Mouse (Mus musculus): ENCODE measurements at regions not wholly inside any gene's neighbourhood (a gene's known extent, or its start where the extent isn't known, plus 50 kb on each side); places are given as distances from the start of the nearest gene placed in this dataset.

DNA sequence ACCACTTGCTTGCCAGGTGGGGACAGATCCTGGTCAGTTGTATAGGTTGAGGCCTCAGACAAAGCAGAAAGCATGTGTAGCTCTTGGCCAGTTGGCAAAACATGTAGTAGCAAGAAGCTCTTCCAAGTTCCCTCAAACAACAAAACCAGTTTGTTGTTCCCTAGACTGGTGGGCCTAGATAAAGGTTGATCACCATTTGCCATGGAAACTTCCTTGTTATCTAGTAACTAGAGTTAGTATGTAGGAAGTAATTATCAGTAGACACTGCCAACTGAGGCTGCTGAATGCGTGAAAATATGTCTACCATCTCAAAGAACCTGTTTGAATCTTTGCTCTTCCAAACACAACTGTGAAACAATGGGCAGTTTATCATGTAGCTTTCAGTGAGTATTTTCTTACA lies 1098.7 kb downstream of the Pcdh18 start:
- no peak for TF ChIP-seq GATA4 (IDR thresholded peaks at IDR 0.05; ENCODE audit: insufficient replicate concordance, low read length)

DNA sequence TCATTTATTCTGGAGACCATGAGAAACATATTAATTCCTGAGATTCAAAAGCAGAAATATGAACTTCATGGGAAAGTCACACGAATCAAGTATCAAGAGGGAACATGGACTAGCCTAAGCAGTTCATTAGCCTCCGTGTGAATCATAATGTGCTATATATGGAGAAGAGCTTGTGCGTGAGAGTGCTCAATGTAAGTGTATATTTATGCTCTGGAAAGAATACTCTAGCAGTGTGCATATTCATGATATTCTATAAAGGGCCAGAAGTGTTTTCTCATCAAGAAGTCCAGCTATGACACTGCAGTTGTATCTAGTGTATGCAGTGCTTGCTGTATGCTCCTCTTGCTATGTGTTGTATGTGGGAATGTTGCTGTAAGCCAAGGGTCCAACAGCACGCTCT lies 1102.0 kb downstream of the Pcdh18 start:
- no peak for TF ChIP-seq GATA4 (IDR thresholded peaks at IDR 0.05; ENCODE audit: insufficient replicate concordance, low read length)

DNA sequence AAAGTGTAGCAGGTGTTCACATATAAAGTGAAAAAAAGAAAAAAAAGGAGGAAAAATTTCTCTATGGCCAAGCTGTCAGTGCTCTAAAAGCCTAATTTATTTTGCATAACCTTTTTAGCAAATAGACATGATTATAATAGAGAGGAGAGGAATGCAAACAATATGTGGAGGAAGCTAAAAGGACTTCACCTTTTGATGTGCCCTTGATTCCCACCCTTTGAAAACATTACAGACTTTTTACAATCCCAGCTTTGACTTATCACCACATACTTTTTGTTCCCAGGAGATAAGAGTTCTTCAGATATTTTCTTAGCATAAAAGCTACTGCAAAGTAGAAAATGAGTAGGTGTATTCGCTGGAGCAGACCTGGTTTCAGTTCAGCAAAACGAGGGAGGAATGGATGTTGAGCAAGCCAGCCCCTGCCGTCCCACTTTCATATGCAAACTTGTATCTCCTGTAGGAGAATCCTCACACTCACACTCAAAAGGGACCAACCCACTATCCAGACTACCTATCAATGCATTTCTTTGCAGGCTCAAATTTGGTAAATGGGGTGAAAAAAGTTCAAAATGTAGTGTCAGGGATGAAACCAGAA lies 1125.1 kb downstream of the Pcdh18 start:
- no peak for TF ChIP-seq GATA4 (IDR thresholded peaks at IDR 0.05; ENCODE audit: insufficient replicate concordance, low read length)

DNA sequence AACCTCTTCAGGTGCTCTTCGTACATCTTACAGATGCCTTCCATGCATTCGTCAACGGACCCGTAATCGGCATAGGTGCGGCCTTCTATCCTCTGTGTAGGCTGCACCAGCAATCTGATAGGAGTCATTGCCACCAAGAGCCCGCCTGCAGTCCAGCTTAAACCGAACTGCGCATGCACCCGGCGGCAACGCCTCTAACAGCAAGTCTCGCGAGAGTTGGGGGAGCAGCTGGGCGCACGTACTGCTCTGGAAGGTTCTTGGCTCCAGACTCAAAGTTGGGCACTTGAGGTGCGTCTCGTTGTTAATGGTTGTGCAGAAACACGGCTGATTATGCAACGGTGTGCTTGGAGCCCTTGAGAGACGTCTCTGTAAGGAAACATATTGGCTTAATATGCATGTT lies 1148.2 kb downstream of the Pcdh18 start:
- TF ChIP-seq GATA4 (IDR thresholded peaks at IDR 0.05; ENCODE audit: insufficient replicate concordance, low read length), result no peak

DNA sequence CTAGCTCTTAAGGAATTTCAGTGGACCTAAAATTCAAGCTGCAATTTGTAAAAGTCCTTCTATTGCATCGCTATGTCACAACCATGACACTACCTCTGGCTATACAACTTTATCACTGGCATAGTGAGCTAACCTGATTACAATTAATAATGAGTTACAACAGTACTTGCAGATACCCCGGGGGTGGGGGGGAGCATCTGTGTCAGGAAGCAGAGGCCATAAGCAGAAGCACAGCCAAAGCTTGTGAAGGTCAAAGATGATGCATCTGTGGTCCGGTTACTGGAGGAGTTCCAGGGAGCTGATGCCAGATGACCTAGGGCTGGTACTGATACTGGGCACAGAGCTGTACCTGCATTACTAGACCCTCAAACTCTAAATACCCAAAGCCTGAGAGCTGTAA lies 1152.3 kb downstream of the Pcdh18 start:
- TF ChIP-seq GATA4 (IDR thresholded peaks at IDR 0.05; ENCODE audit: insufficient replicate concordance, low read length), result no peak

DNA sequence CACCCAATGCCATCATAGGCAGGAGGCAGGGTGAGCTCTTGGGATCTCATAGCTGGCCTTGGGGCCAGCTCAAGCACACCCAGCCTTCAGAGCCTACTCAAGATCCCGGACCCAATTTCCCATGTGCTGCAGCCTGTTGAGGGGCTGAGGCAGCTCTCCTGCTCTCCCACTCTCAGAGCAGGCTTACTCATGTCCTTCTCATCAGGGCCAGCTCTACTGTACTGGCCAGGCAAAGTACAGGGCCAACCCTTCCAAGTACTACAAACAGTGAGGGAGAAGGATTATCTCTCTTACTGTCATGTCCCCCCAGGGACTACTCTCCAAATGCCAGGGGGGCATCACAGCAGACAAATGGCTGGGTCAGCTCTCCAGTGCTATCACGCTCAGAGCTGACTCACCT lies 1169.8 kb downstream of the Pcdh18 start:
- TF ChIP-seq GATA4 (IDR thresholded peaks at IDR 0.05; ENCODE audit: insufficient replicate concordance, low read length), result no peak

DNA sequence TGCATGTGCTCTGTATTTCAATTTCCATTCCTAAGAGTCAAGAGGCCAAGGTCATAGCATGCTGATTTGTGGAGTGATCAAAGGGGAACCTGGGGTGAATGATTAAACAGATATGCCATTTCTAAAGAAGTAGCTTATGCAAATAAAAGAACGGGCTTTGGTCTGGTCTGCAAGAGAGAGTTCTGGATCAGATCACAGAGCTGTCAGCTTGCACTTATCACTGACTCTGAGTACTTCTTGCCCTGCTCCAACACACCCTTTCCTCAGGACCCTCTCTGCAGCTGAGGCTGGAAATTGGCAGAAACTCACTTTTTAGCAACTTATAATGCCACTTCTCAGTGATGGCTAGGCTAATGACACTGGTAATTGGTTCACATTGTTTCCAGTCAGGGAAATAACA lies 1171.0 kb downstream of the Pcdh18 start:
- peak; percentile 13; the same call in 1 of the 2 replicates for TF ChIP-seq GATA4 (IDR thresholded peaks at IDR 0.05; ENCODE audit: insufficient replicate concordance, low read length)

DNA sequence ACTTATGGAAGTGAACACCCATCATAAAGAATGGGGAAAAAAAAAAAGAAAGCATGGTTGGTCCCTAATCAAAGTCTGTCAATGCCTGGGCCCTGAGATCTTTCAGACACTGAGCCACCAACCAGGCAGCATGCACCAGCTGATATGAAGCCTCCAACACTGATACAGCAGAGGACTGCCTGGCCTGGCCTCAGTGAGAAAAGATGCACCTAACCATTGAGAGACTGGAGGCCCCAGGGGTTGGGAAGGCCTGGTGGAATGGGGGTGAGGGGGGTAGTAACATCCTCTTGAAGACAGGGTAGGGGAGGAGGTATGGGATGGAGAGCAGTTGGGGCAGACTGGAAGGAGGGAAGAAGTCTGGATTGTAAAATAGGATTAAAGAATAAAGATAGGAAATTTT lies 1172.8 kb downstream of the Pcdh18 start:
- no peak for TF ChIP-seq GATA4 (IDR thresholded peaks at IDR 0.05; ENCODE audit: insufficient replicate concordance, low read length)

DNA sequence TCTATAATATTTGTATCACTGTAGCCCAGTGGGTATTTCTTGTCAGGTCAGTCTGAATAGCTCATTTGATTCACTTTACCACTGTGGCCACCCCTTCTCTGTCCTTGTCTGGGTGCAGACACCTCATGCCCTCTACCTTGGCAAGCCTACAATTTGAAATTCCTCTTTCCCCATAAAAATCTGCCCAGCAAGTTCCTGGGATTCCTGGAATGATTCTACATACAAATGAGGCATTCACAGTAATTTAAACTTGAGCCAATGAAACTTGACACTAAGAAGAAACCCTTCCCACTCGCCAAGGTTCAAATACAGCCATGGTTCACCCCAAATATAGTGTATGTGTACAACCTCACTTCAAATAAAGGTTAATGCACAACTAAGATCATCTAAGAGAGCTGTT lies 1174.6 kb downstream of the Pcdh18 start:
- TF ChIP-seq GATA4 (IDR thresholded peaks at IDR 0.05; ENCODE audit: insufficient replicate concordance, low read length), result no peak

DNA sequence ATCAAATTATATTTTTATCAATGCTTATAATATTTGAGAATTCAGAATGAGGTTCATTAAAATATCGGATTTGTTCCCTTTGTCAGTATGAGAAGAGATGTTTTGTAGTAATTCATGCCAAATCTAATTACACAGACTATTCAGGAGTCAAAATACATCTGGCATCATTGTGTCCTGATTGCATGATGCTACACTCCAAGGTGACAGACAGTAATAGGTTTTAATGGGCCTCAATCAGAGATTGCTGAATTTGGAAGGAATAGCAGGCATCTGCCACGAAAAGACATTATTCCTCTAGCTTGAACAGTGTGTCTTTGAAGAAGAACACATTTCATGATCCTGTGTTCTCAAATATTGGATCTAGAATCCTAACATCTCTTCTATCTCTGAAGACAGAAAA lies 1177.2 kb downstream of the Pcdh18 start:
- TF ChIP-seq GATA4 (IDR thresholded peaks at IDR 0.05; ENCODE audit: insufficient replicate concordance, low read length), result no peak

DNA sequence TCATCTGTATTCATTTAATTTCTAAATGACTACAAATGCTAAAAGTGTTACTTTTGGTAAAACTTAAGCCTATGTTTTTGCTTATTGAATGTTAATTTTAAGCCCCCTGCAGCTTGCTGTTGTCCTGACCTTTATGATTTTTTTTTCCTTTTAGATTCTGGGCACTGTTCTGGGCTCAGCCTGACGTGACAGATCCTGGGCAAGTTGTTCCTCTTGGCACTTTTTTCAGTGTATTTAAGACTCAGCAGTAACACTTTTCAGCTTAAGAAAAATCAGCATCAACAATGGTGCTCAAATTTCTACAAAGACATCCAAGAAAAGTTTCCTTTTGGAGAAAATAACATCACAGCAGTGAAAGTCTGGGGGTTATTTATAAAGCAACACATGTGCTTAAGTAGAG lies 1177.9 kb downstream of the Pcdh18 start:
- no peak for TF ChIP-seq GATA4 (IDR thresholded peaks at IDR 0.05; ENCODE audit: insufficient replicate concordance, low read length)

DNA sequence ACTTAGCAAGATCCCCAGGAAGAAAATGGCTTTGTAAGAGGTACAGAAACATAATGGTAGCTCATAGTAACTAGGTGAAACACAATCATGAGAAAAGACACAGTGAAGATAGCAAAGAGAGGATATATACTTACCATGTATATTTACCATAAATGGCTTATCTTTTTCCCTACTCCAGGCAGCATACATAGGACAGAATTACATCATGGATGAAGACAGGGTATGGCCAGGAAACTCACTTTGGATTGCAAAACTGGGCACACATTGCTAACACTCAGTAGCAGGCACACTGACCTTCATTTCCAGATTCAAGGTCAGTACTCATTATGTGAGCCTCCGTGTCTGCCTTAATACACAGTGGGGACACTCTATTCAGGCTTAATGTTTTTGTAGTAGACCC lies 1210.5 kb downstream of the Pcdh18 start:
- TF ChIP-seq GATA4 (IDR thresholded peaks at IDR 0.05; ENCODE audit: insufficient replicate concordance, low read length), result no peak

DNA sequence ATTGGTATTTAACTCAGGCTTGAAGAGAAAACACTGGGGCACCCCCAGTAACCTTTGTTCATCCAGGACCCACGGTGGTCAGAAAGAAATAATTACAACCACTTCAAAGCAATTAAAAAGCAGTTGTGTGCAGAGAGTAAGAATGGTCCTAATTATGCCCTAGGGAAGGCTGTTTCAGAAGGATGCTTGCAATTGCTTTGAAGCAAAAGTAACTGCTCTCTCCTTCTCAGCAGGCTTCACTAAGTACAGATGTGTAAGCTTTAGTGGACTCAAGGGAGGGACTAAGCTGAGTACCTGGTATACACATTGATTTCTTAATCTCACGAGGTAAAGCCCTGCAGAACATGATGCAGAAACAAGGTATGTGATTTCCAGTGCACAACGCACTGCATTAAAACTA lies 1242.1 kb downstream of the Pcdh18 start:
- no peak for TF ChIP-seq GATA4 (IDR thresholded peaks at IDR 0.05; ENCODE audit: insufficient replicate concordance, low read length)

DNA sequence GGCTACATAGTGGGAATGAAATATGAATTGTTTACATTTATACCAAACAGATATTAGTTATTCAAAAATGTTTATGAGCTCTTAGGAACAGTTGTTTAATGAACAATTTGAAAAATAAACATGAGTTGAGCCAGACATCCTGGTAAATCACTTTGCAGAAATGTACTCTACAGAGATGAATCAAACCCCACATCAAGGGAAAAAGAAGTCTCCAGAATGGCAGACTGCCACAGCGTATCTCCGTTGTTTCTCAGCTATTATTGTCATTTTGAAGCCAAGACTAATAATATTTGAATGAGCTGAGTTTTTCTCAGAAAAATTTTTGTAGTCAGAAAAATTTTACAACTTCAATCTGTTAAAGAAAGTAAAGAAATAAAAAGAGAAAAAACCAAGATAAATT lies 1253.1 kb downstream of the Pcdh18 start:
- no peak for TF ChIP-seq GATA4 (IDR thresholded peaks at IDR 0.05; ENCODE audit: insufficient replicate concordance, low read length)

DNA sequence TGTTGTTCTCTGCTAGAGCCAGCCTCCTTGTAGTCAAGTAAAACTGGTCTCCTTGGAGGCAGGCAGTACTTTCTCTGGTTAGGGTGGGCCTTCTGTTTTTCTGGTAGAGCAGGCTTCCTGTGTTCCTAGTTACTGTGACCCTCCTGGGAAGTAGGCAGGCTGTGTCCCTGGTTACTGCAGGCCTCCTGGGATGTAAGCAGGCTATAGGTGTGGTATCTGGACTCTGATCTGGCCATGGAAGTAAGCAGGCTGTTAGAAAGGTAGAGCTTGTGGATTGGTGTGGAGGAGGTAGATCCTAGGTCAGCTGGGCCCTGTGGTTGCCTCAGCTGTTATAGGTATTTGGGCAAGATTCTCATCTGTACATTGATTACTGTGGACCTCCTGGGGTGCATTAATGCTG lies 1292.4 kb downstream of the Pcdh18 start:
- no peak for TF ChIP-seq GATA4 (IDR thresholded peaks at IDR 0.05; ENCODE audit: insufficient replicate concordance, low read length)

DNA sequence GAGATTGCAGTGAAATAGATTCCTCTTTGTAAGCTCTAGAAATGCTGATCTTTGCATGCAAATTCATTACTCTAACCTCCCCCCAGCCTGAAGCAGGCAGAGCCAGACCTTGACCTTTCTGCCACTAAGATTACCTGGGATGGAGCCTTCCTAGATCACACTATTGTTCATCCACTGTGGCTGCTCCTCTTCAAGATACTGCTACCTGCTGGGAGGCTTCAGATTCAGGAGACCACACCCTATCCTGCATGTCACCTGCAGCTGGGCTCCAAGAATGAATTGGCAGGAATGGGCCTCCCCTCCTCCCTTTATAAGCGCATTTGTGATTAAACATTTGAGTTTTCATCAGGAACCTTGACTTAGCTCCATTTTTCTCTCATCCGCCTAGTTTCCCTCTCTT lies 1315.2 kb downstream of the Pcdh18 start:
- no peak for TF ChIP-seq GATA4 (IDR thresholded peaks at IDR 0.05; ENCODE audit: insufficient replicate concordance, low read length)

DNA sequence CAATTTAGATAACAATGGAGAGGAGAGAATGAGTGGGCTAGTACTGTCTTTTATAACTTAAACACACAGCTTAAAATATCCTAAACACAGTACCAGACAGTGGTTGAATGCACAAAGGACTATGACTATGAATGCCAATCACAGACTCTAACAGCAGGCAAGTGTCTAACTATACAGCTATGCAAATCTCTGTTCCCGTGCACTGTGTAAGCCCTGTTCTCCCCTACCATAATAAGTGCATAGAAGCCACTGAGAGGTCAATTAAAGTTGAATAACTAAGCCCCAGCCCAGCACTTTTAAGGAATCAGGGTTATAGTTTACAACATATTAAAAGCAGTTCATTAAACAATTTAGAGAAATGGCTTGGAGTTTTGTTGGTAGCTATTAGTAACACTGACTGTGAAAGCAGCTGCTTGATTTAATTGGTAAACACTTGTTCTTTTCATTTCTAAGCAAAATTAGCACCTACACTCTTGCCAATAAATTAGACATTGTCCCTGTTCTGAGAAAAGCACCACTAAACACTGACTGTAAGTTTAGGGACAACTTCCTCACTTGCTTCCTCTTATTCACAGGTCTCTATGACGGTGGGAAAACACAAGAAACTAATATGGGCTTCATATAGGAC lies 1327.6 kb downstream of the Pcdh18 start:
- TF ChIP-seq GATA4 (IDR thresholded peaks at IDR 0.05; ENCODE audit: insufficient replicate concordance, low read length), result no peak
